Mouse (Mus musculus) midbrain, postnatal 0 days (tissue): ENCODE results near the gene Ceacam3. TPM values are rescaled to one million over a fixed set of nuclear protein-coding genes. Genes with fewer than 3 reads are reported as not detected.

Experiments
- ATAC-seq: fragments of 200-750 bp; cut with Nextera tagmentation; 2 replicates; pipeline ENCODE4 v1.8.0; 2017; ENCODE audit warnings: moderate number of reproducible peaks, mild to moderate bottlenecking, moderate TSS enrichment, moderate library complexity; ENCODE audit not compliant: low FRiP score
- DNase-seq: peaks from one replicate; pipeline ENCODE4 v3.0.0-alpha.2; 2015; ENCODE audit warnings: low spot score
- H3K27ac ChIP-seq: fragments of 300-500 bp; sonication (generic); 2 replicates; pipeline ENCODE4 v1.5.1; 2014; ENCODE audit warnings: low read depth, mild to moderate bottlenecking, low read length, mixed read lengths
- H3K27me3 ChIP-seq: fragments of 300-500 bp; sonication (generic); 2 replicates; pipeline ENCODE4 v1.6.1; 2014; ENCODE audit warnings: low read length, control low read depth, mixed read lengths; ENCODE audit not compliant: insufficient read depth
- H3K36me3 ChIP-seq: fragments of 300-500 bp; sonication (generic); 2 replicates; pipeline ENCODE4 v1.6.1; 2014; ENCODE audit warnings: low read length, control low read depth, mixed read lengths; ENCODE audit not compliant: insufficient read depth
- H3K4me1 ChIP-seq: fragments of 300-500 bp; sonication (generic); 2 replicates; pipeline ENCODE4 v1.6.1; 2014; ENCODE audit warnings: mild to moderate bottlenecking, control low read depth, antibody characterized with exemption, low read length, mixed read lengths; ENCODE audit not compliant: insufficient read depth
- H3K4me2 ChIP-seq: fragments of 300-500 bp; sonication (generic); 2 replicates; pipeline ENCODE4 v1.6.1; 2014; ENCODE audit warnings: low read depth, mild to moderate bottlenecking, low read length, mixed read lengths; ENCODE audit not compliant: poor library complexity, severe bottlenecking
- H3K4me3 ChIP-seq: fragments of 300-500 bp; sonication (generic); 2 replicates; pipeline ENCODE4 v1.5.1; 2014; ENCODE audit warnings: low read depth, mild to moderate bottlenecking, low read length, moderate library complexity
- H3K9ac ChIP-seq: fragments of 300-500 bp; sonication (generic); replicated peaks from 2 replicates; pipeline ENCODE4 v1.6.1; 2014; ENCODE audit warnings: mild to moderate bottlenecking, low read length, moderate library complexity, mixed read lengths; ENCODE audit not compliant: poor library complexity, severe bottlenecking
- H3K9me3 ChIP-seq: fragments of 300-500 bp; sonication (generic); 2 replicates; pipeline ENCODE4 v1.6.1; 2016; ENCODE audit warnings: low read length, control low read depth
- CTCF ChIP-seq: IDR thresholded peaks from 2 replicates; pipeline ENCODE4 v1.5.1; 2016; ENCODE audit warnings: antibody characterized with exemption, mild to moderate bottlenecking
- WGBS: fragments of 180-500 bp; shearing (Covaris S2); extraction: QIAGEN DNeasy Blood & Tissue Kit; methylation state at CpG from one replicate; pipeline ENCODE4 v1.1.7; 2014; 5-methylcytosine and 5-hydroxymethylcytosine counted together
- polyA plus RNA-seq: library from polyadenylated mRNA; unstranded; fragments of >200 nt; fragmentation: Nextera tagmentation; extraction: Ambion mirVana; gene quantifications from 2 replicates; pipeline ENCODE4 v1.2.1, GENCODE M21; 2015
- total RNA-seq: library from RNA; depleted of rRNA; stranded (reverse); fragments of >200 nt; gene quantifications from 2 replicates; pipeline ENCODE4 v1.2.3, GENCODE M21; 2014; rRNA removed

Ceacam3 gene
- total and polyA plus RNA-seq, 2 experiments from 2014 or later, result 0.06 TPM; not detected in 1

DNA sequence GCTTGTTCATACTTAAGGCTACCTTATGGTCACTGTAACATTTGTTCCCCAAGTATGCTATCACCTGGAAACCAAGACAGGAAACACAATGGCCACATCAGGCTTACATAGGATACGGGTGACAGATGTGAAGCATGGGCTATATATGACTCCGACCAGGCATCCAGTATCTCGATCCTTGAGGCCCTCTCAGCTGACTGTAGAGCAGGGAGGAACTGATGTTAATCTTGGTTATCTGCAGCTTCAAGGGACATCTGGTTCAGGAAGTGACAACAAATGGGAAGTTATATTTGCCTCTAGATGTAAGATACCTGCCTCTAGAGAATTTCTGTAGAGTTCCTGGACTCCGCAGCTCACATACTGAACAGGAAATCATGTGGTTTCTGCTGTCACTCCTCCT, 21.7 kb downstream of the Ceacam3 start:
- no peak for DNase-seq
- no peaks in the 10 kb centered on the region for H3K4me1 ChIP-seq
- H3K27ac ChIP-seq, result no peak overlapping the region
- no peak overlapping the region for H3K4me2 ChIP-seq
- no peak overlapping the region for H3K4me3 ChIP-seq
- no peaks in the 10 kb centered on the region for H3K27me3 ChIP-seq
- no peaks in the 10 kb centered on the region for H3K36me3 ChIP-seq
- WGBS, result 90% methylated on average over 4 of the region's 4 CpGs
- no peak overlapping the region for H3K9ac ChIP-seq
- ATAC-seq, result no peak
- TF ChIP-seq CTCF, result no peak
- H3K9me3 ChIP-seq, result peaks cover 23% of the 10 kb centered on the region; the same call in 1 of the 2 replicates

- Histone ChIP-seq H3K9ac (no peak within 1 kb of the TSS), H3K4me2 (no peak within 1 kb of the TSS), H3K27ac (no peak within 1 kb of the TSS), H3K4me3 (no peak within 1 kb of the TSS), H3K9me3 (peaks cover 36% of the 10 kb centered on the region), H3K4me1 (no peaks in the 10 kb centered on the region), H3K27me3 (no peaks in the 10 kb centered on the region), H3K36me3 (no peaks in the 10 kb centered on the region)
- no peak for TF ChIP-seq CTCF
- DNase-seq (no peak), ATAC-seq (no peak)
These were observed 53.1 kb downstream of the Ceacam3 start, which contains the start of gene Psg29 for GRCm38 (mm10) chr7:17203177-17203576. Gene Psg29, plus strand, starts transcription at chr7:17203477.

DNA sequence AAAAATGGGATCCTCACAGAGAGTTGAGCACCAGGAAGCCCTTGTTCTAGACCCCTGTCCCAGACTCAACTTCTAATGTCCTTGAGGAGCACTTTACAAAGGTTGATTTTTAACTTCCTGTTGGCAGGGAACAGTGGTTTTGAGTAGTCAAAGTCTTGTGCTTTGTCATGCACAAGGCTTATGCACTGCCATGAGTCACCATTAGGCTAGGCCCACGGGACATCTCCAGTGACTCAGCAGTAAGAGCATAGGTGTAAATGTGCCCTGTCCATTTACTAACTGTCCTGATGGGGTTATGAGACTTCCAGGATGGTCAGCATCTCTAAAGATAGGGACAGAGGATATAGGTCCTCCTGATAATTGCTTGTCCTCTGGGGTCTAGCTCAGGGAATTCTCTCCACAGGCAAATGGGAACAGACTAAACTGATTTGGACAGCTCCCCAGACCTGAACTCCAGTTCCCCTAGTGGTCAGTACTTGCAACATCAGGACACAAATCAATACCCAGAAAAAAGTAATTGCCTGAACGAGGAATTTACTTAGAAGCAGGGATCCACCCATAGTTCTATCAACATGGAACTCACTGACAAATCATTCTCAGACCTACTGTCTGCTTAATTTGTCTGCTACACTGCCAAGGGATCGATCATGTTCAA, 55.6 kb downstream of the Ceacam3 start:
- Histone ChIP-seq H3K4me1 (no peaks in the 10 kb centered on the region), H3K4me3 (no peak overlapping the region), H3K27me3 (no peaks in the 10 kb centered on the region), H3K9ac (no peak overlapping the region), H3K36me3 (no peaks in the 10 kb centered on the region), H3K9me3 (peaks cover 30% of the 10 kb centered on the region), H3K4me2 (no peak overlapping the region), H3K27ac (no peak overlapping the region)
- ATAC-seq (no peak), DNase-seq (no peak)
- no peak for TF ChIP-seq CTCF
- WGBS, result 70% methylated on average over 3 of the region's 3 CpGs

Other genes starting within 250 kb of the Ceacam3 start
- gene Ptgir, start 243.8 kb upstream of the Ceacam3 start, total RNA-seq, result 0.11 and 0.14 TPM in 2 replicates
- gene Ptgir, start 243.8 kb upstream of the Ceacam3 start, polyA plus RNA-seq, result 0.11 TPM in 1 of 2 replicates, not detected in the other
- 1,835 and 1,985 TPM in 2 replicates for gene Calm3, start 226.2 kb upstream of the Ceacam3 start, total RNA-seq
- gene Calm3, start 226.2 kb upstream of the Ceacam3 start, polyA plus RNA-seq, result 467 and 471 TPM in 2 replicates
- 155 and 174 TPM in 2 replicates for gene Pnmal2, start 205.6 kb upstream of the Ceacam3 start, total RNA-seq
- 180 and 187 TPM in 2 replicates for gene Pnmal2, start 205.6 kb upstream of the Ceacam3 start, polyA plus RNA-seq
- gene Pnmal1, start 190.6 kb upstream of the Ceacam3 start, total RNA-seq, result 41.2 and 54.0 TPM in 2 replicates
- gene Pnmal1, start 190.6 kb upstream of the Ceacam3 start, polyA plus RNA-seq, result 64.8 and 65.2 TPM in 2 replicates
- gene Gm42372, start 167.2 kb upstream of the Ceacam3 start, total RNA-seq, result 48.8 and 49.0 TPM in 2 replicates
- gene Gm42372, start 167.2 kb upstream of the Ceacam3 start, polyA plus RNA-seq, result 9.0 and 9.2 TPM in 2 replicates
- gene Ccdc8, start 157.6 kb upstream of the Ceacam3 start, total RNA-seq, result 5.5 and 5.8 TPM in 2 replicates
- 2.0 and 2.5 TPM in 2 replicates for gene Ccdc8, start 157.6 kb upstream of the Ceacam3 start, polyA plus RNA-seq
- gene Ppp5c, start 122.4 kb upstream of the Ceacam3 start, total RNA-seq, result 56.4 and 61.0 TPM in 2 replicates
- gene Ppp5c, start 122.4 kb upstream of the Ceacam3 start, polyA plus RNA-seq, result 144 and 145 TPM in 2 replicates
- gene Hif3a, start 87.9 kb upstream of the Ceacam3 start, total RNA-seq, result 13.6 and 16.9 TPM in 2 replicates
- gene Hif3a, start 87.9 kb upstream of the Ceacam3 start, polyA plus RNA-seq, result 2.0 and 2.7 TPM in 2 replicates
- gene Psg16, start 76.2 kb upstream of the Ceacam3 start, total RNA-seq, result 3.9 and 5.1 TPM in 2 replicates
- 6.8 and 7.6 TPM in 2 replicates for gene Psg16, start 76.2 kb upstream of the Ceacam3 start, polyA plus RNA-seq
- gene Psg29, start 53.2 kb downstream of the Ceacam3 start, total RNA-seq, result 0.38 TPM in 1 of 2 replicates, not detected in the other
- not detected in 2 replicates for gene Psg29, start 53.2 kb downstream of the Ceacam3 start, polyA plus RNA-seq